Mouse (Mus musculus) forebrain, embryonic 10.5 days (tissue): ENCODE data around the gene Fam184a. TPM values are rescaled to one million over a fixed set of nuclear protein-coding genes. Genes with fewer than 3 reads are reported as not detected.

Experiments used
- polyA plus RNA-seq: library from polyadenylated mRNA; unstranded; fragments of >200 nt; fragmentation: Nextera tagmentation; extraction: Ambion mirVana; gene quantifications from 2 replicates; pipeline ENCODE4 v1.2.1, GENCODE M21; 2016

The Fam184a gene
- polyA plus RNA-seq, 1 experiment from 2014 or later = 6.4 TPM

Other genes with a start within 250 kb of the Fam184a start
- gene Asf1a, start 154.4 kb downstream of the Fam184a start, polyA plus RNA-seq = 169 and 182 TPM in 2 replicates
- 11.7 and 13.4 TPM in 2 replicates for gene Mcm9, start 120.7 kb downstream of the Fam184a start, polyA plus RNA-seq